Mouse (Mus musculus): ENCODE measurements at regions not wholly inside any gene's neighbourhood (a gene's known extent, or its start where the extent isn't known, plus 50 kb on each side); places are given as distances from the start of the nearest gene placed in this dataset.
A peak's percentile ranks its signal among the peaks of the same experiment; 100 is the strongest.

DNA sequence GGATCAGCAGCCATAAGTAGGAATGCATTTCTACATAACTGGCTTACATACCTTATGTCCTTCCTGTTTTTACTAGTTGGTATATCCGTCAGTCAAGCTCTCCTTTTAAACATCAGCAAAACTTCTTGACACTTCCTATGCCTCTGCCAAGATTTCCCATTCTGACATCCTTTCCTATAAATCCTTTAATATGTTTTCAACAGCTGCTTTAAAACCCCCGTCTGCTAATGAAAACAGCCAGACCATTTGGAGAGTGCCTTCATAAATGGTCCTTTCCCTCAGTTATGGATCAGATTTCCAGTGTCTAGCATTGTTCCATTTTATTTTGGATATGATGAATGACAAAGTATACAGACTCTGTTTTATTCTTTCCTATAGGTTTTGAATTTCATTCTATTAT, 270.7 kb upstream of the Rgmb start:
- DNase-seq: no peak

DNA sequence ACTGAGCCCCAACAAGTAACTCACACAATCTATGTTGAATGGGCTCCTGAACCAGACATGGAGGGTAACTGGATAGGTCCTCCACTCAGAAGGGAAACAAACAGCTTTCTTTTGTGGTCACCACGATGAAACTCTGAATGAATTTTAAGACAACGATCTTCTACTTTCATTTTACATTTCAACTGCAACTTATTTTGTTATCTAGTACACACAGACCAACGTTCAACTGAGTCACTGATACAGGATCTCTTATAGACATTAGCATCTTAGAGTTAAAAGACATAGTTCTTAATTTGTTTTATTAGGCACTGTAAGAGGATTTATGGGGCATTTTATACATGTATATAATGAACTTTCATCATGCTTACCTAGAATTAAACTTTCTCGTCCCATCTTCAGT, 262.1 kb upstream of the Rgmb start:
- no peak for DNase-seq

DNA sequence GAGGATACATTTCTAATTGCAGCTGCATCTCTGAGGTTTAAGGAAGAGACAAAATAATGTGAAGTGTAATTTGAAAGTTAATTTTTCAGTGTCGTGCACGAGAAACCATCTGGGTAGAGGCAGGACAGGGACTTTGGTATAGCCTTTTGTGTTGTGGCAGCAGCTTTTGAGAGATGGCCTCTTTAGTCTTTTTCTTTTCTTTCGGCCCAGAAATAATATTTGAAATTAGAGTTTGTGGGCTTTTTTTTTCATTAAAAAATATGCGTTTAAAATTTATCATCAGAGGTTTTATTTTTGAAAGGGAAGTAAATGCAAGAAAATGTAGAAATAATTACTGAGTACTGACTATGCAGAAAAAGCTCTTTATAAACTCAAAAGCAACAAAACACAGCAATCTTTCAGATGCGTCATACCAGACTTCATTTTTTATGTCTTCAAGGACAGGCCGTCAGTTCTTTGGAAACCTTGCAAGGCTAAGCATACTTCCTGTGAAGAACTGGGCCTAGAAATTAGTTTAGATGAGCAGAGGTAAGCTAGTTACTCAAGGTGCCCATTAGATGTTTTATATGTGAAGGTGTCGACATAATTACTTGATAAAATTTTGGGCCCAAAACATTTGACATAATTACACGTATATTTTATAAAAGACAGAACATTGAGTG, 258.9 kb upstream of the Rgmb start:
- no peak for DNase-seq

DNA sequence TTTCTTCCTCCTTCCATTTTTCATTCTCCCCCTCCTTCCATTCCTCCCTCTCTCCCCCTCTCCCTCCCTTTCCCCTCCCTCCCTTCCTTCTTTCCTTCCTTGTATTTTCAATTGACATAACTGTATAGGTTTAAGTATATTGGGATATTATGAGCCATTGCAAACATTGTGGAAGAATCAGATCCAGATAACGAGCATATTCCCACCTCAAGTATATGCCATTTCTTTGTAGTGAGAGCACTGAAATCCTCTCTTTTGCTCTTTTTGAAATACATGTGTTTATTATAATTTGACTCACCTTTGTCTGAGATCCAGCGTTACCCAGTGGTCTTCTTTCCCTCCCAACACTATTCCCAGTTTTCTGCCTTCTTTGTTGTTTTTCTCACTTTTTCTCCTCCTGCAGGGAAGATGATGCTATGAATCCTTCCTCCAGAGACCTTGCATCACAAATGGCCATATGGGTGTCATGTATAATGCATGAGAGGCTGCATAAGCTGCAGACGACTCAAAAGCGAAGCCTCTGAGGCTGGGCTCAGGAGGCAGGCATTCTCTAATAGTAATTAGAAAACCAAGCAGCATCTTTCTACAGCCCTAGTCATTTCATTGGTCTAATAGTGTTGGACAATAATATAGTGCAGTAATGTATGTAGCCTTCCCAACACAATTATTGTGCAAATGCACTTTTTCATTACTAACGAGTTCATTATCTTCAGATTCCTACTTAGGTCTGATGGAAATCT, 258.2 kb upstream of the Rgmb start:
- DNase-seq: no peak

DNA sequence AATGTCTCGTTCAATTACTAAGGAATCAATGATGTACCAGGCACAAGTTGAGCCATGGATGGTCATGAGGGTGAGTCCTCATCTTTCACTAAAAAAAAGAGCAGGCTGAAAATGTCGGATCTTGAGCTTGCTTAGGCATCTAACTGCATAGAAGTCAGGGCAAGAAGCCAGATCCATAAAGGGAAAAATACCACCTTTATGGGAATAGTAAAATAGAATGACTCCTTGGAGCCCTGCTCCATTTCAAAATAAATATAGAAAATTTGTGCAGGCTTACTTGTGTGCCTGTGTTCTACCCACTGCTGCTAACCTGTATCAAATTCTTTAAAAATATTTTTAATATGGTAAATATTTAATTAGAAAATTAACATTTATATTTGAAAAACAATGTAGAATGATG, 256.2 kb upstream of the Rgmb start:
- DNase-seq: no peak

DNA sequence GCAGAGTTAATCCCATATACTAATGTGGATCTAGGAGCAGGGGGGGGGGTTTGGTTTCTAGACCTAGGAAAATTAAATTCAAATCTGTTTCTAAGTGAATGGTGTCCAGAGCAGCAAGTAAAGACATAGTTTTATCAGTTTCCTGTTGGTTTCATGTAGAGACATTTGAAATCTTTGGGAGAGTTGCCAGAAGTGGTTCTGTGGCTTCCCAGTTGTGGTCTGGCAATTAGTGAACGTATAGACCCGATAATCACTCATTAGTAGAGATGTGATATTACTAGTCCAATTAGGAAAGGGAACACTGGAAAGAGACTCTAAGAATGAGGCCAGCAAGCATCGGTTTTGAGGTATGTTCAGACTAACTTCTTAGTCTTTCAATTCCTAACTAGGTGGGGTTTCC, 252.0 kb upstream of the Rgmb start:
- DNase-seq: no peak

DNA sequence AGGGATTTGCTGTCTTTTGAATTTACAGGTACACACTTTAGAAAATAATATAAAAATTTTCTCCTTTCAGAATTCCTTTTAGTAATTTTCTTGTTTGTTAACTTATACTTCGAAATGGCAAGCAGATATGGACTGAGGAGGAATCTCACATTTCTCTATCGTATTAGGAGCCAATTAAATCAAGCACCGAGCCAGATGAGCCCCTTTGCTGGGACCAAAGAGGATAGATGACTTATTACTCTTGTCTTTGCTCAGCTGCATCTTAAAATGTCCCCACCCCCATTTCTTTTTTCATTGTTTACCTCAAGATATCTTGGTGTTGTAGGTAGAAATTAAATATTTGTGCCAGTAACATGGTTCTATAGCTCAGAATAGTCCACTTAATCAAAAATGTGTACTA, 247.7 kb upstream of the Rgmb start:
- no peak for DNase-seq

DNA sequence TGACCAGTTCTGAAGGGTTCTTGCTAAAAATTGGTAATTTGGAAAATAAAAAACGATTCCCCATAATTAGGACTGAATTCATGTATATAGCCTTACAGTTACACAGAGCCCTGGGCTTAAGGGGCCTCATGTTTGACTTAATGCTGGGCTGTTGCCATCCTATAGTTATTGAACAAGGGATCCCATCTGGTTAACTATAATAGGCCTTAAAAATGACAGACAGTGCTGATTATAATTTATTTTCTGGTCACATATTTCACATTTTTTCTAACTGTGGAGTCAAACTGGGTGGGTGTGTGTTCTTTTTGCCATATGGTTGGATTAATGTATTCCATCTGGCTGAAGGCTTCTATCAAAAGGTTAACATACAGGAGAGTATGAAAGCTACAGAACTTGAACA, 238.5 kb upstream of the Rgmb start:
- no peak for DNase-seq

DNA sequence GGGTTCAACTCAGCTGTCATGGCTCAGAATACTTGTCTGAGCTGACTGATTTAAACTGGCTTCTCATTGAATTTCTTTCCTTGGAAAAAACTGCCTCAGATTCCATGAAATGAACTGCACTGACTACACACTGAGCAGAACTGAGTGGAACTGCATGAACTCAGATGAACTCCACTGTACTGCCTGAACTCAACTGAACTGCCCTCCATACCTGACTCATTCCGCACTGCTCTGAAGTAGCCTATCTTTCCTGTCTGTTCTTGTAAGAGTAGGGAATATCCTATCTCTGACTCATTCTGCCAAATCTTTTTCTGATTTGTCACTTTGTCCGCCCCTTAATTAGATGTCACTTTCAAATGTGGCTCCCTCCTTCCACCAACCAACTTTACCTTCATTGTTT, 237.0 kb upstream of the Rgmb start:
- no peak for DNase-seq

DNA sequence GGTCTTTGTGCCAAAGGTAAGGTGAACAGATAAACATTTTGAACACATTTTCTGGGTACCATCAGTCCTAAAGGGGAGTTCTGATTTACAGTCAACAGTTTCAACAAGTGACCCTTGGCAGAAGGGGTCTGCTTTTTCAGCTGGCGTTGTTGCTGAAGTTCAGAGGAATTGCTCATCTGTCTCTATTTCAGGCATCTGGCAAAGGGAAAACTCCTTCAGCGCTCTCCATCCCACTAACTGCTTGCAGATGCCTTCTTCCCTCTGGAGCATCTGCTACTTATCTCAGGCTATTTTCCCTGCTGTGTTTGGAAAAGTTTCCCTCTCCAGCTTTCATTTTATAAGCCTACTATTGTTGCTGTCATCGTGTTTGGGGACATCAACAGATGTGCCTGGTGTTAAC, 223.6 kb upstream of the Rgmb start:
- peak; percentile 63 for DNase-seq

DNA sequence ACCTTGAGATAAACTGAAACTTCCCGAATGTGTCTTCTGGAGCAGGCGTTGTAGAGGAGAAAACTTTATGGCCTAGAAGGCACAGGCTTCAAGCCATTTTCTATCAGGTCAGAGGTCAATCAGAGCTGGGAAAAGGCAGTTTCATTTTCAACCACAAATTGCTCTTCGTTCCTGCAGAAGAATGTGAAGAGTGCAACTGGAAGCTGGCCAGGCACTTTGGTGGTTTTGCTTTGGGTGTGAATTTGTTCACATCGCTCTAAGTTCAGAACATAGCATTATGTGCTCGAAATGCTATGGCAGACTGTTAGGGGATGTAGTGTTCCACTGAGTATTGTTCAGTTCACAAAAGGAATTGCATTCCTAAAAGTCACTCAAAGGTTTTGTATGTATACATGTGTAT, 220.9 kb upstream of the Rgmb start:
- peak; percentile 74 for DNase-seq

DNA sequence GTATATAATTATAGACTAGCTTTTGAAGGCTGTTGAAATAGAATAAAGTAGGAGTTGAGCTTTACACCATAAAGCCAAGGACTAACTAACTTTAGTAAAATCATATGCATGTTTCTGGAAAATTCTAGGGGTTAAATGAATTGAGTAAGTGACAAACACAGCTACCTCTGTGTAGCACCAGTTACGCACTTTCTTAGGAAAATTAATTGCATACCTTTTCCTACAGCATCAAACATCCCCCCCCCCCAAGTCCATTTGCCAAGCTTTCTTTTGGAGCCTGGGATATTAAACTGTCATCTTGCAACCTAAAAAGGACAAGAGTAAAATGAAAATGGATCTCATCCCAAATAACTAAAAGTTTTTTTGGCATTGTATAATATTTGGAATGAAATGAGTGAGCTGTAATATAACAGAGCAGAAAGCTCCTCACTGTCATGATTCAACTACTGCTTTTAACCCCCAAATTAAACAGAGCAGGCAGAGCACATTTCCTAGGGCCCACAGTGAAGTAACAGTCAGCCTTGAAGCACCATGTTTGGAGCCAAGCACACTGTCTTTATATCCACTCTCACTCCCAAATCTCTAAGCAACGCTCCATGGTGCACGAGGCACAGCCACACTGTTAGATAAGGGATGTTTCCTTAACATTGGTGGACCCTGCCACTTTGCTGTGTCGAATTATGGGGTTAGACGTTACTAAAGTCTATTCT, 210.9 kb upstream of the Rgmb start:
- DNase-seq: no peak

DNA sequence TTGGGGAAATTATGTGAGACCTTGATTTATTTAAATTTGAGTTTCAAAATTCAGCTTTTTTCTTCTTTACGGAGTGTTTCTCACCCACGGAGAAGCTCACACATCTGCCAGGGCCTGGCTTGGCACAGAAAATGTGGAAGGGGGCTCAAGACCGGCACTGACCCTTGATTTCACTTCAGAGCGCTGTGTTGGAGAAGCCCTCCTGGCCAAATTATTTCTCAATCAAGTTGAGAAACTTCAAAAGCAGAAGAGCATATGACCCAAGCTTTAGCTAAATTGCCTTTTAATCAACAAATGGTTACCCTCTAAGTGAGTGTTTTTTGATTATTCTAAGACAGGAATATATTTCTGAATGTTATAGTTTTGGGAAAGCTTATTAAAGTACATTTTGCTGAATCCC, 197.2 kb upstream of the Rgmb start:
- no peak for DNase-seq

DNA sequence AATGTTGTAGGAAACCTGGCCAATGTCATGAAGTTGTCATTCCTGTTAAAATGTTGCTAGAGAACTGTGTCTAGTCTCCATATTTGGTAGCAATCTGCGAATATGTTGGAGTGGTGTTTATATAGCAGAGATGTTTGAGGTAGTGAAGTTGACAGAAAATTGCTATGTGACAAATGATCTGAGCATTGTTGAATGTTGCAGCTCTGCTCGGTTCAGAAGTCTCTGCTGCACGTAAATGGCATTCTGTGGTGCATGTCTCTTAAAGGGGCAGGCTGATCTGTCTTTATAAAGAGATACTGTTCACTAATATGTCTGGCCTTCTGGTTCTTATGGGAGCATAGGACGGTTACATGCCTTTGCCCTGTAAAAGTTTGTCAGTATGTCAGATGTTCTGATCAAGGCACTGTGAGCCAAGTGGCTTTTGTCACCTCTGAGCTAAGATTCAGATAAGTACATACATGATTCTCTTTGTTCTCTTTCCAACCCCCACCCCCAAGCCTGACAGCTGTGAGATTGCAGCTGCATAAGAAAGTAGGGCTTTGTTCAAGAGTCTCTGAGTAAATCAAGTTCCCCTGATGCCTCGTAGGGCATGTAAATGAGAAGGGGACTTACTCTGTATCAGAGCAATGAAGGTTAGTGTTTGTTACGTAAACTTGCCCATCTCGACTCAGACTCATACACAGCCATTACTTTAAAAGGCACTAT, 174.2 kb upstream of the Rgmb start:
- peak; percentile 6 for DNase-seq

DNA sequence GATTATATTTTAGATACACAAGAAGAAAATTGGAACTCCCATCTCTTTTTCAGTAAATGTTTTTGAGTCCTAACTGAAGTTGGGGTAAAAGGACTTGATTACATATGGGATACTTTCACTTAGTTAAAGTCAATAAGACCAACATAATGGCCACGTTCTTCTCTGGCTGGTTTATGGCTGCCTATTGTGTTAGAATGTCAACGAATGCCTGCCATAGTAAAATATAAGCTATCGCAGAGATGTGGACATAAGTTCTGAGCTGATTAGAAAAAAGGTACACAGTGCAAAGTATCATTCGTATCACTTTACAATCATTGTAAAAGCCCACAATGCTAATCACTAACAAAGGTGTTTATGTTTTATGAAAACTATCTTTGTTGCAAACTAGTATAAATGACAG, 173.2 kb upstream of the Rgmb start:
- no peak for DNase-seq

DNA sequence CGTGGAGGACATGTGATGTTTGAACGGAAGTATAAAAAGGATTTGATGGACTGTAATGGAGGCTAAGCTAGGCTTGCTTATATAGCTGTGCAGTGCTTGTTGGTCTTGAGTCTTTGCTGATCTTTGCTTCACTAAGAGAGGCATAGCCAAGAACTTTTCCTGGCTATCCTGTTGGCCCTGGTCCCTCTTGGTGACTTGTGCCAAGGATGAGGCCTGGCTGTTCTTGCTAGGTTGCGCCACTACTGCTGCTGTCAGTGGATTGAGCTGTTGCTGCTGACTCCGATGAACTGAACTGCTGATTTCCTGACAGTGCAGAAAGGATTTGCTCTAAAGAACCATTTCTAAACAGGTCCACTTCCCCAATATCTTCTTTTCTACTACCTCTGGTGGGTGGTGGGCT, 167.9 kb upstream of the Rgmb start:
- DNase-seq: no peak

DNA sequence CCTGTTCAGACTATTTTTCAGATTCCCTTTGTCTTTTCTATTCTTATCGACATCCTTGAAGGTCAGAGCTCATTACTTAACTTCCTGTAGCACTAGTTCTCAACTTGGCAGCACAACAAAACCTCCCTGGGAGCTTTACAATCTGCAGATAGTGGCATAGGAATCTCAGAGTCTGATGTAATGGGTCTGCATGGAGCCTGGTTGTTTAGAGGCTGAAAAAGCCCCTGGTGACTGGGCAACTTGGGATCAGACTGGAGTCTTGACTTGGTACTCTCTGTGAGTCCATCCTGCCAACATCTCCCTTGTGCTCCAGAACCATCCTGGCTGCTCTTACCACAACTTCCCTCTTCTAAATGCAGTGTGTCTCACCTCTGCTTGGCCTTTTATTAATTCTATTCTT, 166.4 kb upstream of the Rgmb start:
- DNase-seq: peak; percentile 9

DNA sequence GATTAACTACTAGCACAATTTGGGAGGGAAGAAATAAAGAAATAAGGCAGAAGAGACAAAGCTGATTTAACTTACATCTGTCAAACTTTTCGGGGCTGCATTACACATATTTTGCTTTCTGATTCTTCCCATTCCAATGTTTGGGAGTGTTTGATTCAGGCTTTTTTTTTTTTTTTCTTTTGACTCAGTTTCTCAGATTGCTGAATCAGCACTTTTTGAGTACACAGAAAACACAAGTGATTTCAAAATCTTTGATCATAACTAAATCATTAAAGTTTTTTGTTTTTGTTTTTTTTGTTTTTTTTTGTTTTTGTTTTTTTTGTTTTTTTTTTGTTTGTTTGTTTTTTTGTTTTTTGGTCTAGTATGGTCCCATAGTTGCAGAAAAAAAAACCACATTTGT, 164.7 kb upstream of the Rgmb start:
- DNase-seq: no peak

DNA sequence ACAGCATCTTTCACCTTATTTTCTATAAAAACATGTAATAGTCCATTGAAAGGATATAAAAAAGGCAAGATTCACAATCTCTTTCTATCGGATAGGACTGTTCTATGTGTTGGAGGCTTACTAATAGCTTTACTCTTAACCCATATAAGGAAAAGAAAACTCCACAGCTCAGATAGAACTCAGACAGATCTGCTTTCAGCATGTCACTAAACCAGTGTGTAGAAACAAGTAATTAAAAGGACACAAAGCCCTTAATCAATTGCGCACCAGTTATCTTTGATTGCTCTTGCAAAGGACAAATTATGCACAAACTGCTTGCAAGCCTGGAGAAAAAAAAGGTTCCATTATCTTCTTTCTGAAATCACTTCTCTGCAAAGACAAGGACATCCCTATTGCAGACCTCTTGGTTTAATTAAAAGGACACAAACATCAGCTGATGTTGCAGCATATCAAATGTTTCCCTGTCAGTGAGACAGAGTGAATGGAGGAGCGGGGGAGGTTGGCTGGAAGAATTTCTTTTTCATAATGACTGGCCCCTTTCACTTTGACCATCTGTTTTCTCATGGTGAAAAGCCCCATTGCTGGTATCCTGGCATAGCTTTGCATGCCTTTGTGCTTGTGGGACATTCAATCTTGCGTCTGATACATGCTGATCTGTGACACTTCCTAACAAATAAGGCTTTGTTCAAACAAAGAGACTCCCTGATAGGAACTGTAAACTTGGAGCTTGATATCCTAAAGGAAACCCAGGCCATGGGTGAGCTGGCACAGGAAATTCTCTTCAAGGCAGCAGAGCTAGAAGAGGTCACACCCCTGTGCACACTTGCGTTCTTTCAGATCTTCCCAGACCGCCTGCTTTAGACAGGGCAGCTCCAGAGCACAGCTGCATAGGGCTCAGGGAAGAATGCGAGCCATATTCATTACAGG, 162.8 kb upstream of the Rgmb start:
- peak; percentile 43 for DNase-seq

DNA sequence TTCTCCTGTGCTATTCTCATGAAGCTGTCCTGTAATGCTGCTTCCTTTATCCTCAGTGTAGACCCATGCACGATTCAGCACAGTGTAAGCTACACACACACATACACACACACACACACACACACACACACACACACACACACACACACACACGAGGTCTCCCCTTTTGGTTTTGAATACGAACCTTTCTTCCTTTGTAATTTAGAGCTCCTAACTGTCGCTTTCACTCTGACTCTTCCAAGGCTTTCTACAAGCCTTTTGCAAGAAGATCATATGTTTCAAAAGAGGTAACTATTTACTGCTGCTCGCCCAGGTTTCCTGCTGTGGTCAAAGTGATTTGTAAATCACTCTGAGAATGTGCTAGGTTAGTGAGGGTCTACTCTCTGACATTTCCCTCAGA, 161.1 kb upstream of the Rgmb start:
- DNase-seq: no peak

DNA sequence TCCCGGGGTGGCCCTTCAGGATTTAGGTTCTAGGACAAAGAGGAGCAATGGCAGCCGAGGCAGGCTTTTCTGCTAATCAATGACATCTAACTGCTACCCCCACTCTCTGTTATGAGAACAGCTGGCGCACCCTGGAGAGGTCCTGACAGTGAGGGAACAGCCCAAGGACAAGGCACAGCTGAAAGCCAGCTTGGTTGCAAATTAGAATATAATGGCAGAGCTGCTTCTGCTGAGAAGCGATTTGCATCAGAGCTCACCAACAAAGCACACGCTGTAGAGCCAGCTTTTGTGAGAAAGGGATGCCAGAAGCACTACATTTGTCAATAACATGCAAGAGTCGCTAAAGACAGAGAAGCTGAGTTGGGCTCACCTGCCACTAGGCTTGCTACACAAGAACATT, 159.5 kb upstream of the Rgmb start:
- no peak for DNase-seq

DNA sequence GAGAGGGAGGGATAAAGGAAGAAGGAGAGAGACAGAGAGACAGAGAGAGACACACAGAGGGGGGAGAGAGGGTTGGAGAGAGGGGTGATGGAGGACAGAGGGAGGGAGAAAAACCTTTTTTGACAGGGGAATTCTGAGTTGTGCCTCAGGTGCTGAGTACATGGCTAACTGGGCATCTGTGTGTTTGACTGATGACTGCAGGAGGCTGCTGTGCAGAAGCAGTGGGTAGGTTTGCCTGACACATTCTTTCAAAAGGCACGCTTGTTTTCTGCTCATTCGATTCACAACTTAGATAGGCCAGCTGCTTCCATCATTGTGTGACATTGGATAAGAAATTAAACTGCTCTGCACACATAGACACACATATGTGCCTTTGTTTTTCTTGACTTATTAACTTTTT, 150.7 kb upstream of the Rgmb start:
- DNase-seq: no peak

All from kidney, postnatal 10 days (tissue).